8 mouse cellular contexts compared by ENCODE assay signal in genomic region chrX:53024268-53024667, GRCm38 (mm10). TPM values are rescaled to one million over a fixed set of nuclear protein-coding genes. Genes with fewer than 3 reads are reported as not detected.
DNase-seq lines count a peak whose midpoint lies in the region; ATAC-seq and TF ChIP-seq lines count a peak whose summit lies in the region.
"Not testable (repeated sequence)": the region's sequence is repeated elsewhere in the genome, so short reads cannot be mapped to it uniquely, and the experiment has no call there.

No protein-coding gene starts in this region.

- H3K79me3 ChIP-seq in C2C12 (ENCODE audit: low read depth), result not testable (repeated sequence)

- intact Hi-C loops in heart, postnatal 10 days (cut with DNase I), result loop anchor here (2.0 kb wide), 2 partner anchors 209 to 229 kb away; no protein-coding TSS in a partner anchor

- not testable (repeated sequence) for H3K27me3 ChIP-seq in C2C12 (ENCODE audit: control insufficient read depth, insufficient read depth, insufficient read length); embryonic facial prominence, embryonic 14.5 days (replicated peaks; ENCODE audit: control insufficient read depth, insufficient read depth, low read length); kidney, embryonic 16.5 days (ENCODE audit: insufficient read depth, low read length); limb, embryonic 14.5 days (ENCODE audit: control insufficient read depth, insufficient read depth, low read length)

- WGBS in embryonic facial prominence, embryonic 14.5 days, result 26% methylated on average over 3 of the region's 3 CpGs
- WGBS in kidney, embryonic 16.5 days, result 21% methylated on average over 3 of the region's 3 CpGs
- WGBS in limb, embryonic 14.5 days, result 28% methylated on average over 3 of the region's 3 CpGs

- TF ChIP-seq POLR2A in limb, embryonic 14.5 days (IDR thresholded peaks at IDR 0.05; ENCODE audit: borderline replicate concordance, extremely low read depth, insufficient read depth, insufficient read length), result not testable (repeated sequence)

- ATAC-seq in embryonic facial prominence, embryonic 14.5 days (ENCODE audit: low read depth), result not testable (repeated sequence)
- ATAC-seq in kidney, embryonic 16.5 days (ENCODE audit: low FRiP score, low TSS enrichment), result peak; percentile 59; the same call in 1 of the 2 replicates
- ATAC-seq in limb, embryonic 14.5 days (ENCODE audit: low FRiP score, low read depth), result peak; percentile 53; the same call in 1 of the 2 replicates
- ATAC-seq in megakaryocyte progenitor cell, adult 5-6 weeks (replicated peaks; ENCODE audit: poor library complexity), result peak; percentile 89

- not testable (repeated sequence) for H3K4me1 ChIP-seq in embryonic facial prominence, embryonic 14.5 days (ENCODE audit: control insufficient read depth, insufficient read depth, low read length); kidney, embryonic 16.5 days (ENCODE audit: insufficient read depth, low read length); limb, embryonic 14.5 days (ENCODE audit: control insufficient read depth, insufficient read depth, low read length)

- peaks cover 13% of the 10 kb centered on the region for H3K36me3 ChIP-seq in C2C12 (ENCODE audit: control insufficient read depth, insufficient read depth)
- H3K36me3 ChIP-seq in embryonic facial prominence, embryonic 14.5 days (ENCODE audit: control insufficient read depth, insufficient read depth, low read length); kidney, embryonic 16.5 days (ENCODE audit: insufficient read depth, low read length); limb, embryonic 14.5 days (ENCODE audit: control insufficient read depth, insufficient read depth, low read length): not testable (repeated sequence)

- H3K27ac ChIP-seq in embryonic facial prominence, embryonic 14.5 days (replicated peaks; ENCODE audit: low read depth, low read length); kidney, embryonic 16.5 days (ENCODE audit: low read length); limb, embryonic 14.5 days (replicated peaks; ENCODE audit: low read depth, low read length): not testable (repeated sequence)

- H3K4me2 ChIP-seq in embryonic facial prominence, embryonic 14.5 days (ENCODE audit: low read depth, low read length); kidney, embryonic 16.5 days (replicated peaks; ENCODE audit: low read depth, low read length); limb, embryonic 14.5 days (replicated peaks; ENCODE audit: low read depth, low read length, severe bottlenecking): not testable (repeated sequence)

- H3K79me2 ChIP-seq in C2C12 (ENCODE audit: control insufficient read depth, insufficient read depth), result not testable (repeated sequence)

- peak; percentile 38 for DNase-seq in adrenal gland, adult 2 months
- DNase-seq in embryonic facial prominence, embryonic 14.5 days (ENCODE audit: low spot score), result peak; percentile 39
- peak; percentile 11 to 25 for DNase-seq in heart, postnatal 10 days
- DNase-seq in limb, embryonic 14.5 days (ENCODE audit: low spot score), result peak; percentile 35
- DNase-seq in thymus, postnatal 4 days, result peak; percentile 14

- not testable (repeated sequence) for TF ChIP-seq CTCF in C2C12 (IDR thresholded peaks at IDR 0.05; ENCODE audit: control insufficient read depth, insufficient read depth, insufficient read length)

- H3K4me3 ChIP-seq in C2C12 (ENCODE audit: insufficient read depth, poor library complexity, severe bottlenecking); embryonic facial prominence, embryonic 14.5 days (ENCODE audit: low read depth, low read length); kidney, embryonic 16.5 days (ENCODE audit: low read length); limb, embryonic 14.5 days (replicated peaks; ENCODE audit: low read length): not testable (repeated sequence)

- H3K9ac ChIP-seq in embryonic facial prominence, embryonic 14.5 days (ENCODE audit: low read depth, low read length); kidney, embryonic 16.5 days (replicated peaks; ENCODE audit: low read length); limb, embryonic 14.5 days (ENCODE audit: low read depth, low read length, severe bottlenecking): not testable (repeated sequence)

- H3ac ChIP-seq in C2C12 (ENCODE audit: control insufficient read depth, insufficient read length, low read depth), result not testable (repeated sequence)

- H3K9me3 ChIP-seq in embryonic facial prominence, embryonic 14.5 days (ENCODE audit: control insufficient read depth, low read length); kidney, embryonic 16.5 days (ENCODE audit: low read length); limb, embryonic 14.5 days (ENCODE audit: control insufficient read depth, low read length): not testable (repeated sequence)

TF ChIP-seq in C2C12, 6 proteins besides CTCF, POLR2A, EP300 and RAD21:
- TF ChIP-seq USF1 (IDR thresholded peaks at IDR 0.05; ENCODE audit: low read depth) (peak; percentile 74), MAX (IDR thresholded peaks at IDR 0.05) (peak; percentile 96)

RNA-seq across cellular contexts. Expression of gene Hprt, which starts 36.3 kb away (rescaled TPM):
- 57.4 TPM for polyA plus RNA-seq in C2C12 (2012; fragmentation: generic; extraction: Trizol)
- total RNA-seq in adrenal gland, adult 2 months (2021), result 100 to 1,000 TPM in 1 of 2 experiments, 10 to 100 TPM in 1; 74.5 to 126 TPM
- 4.2 and 6.1 TPM in 2 replicates for polyA plus RNA-seq in adrenal gland, adult 2 months (2012; rRNA removed)
- polyA plus RNA-seq in embryonic facial prominence, embryonic 14.5 days (2014; fragmentation: Nextera tagmentation; extraction: Ambion mirVana), result 157 and 162 TPM in 2 replicates
- 10 to 100 TPM; 85.3 to 95.9 TPM for total RNA-seq in heart, postnatal 10 days (2021)
- polyA plus RNA-seq in kidney, embryonic 16.5 days (2015; fragmentation: Nextera tagmentation; extraction: Ambion mirVana), result 151 and 155 TPM in 2 replicates
- polyA plus RNA-seq in limb, embryonic 14.5 days (2012; rRNA removed), result 45.3 and 60.9 TPM in 2 replicates
- polyA plus RNA-seq in limb, embryonic 14.5 days (2014; fragmentation: Nextera tagmentation; extraction: Ambion mirVana), result 120 and 140 TPM in 2 replicates
- 392 and 418 TPM in 2 replicates for total RNA-seq in megakaryocyte progenitor cell, adult 5-6 weeks (2015)
- total RNA-seq in megakaryocyte progenitor cell, adult 5-6 weeks (2017), result 395 and 396 TPM in 2 replicates
